Mouse (Mus musculus) forebrain, embryonic 11.5 days (tissue): ENCODE results near the gene Pbld1. TPM values are rescaled to one million over a fixed set of nuclear protein-coding genes. Genes with fewer than 3 reads are reported as not detected.

ENCODE experiments used
- ATAC-seq: fragments of 200-750 bp; cut with Nextera tagmentation; replicated peaks from 2 replicates; pipeline ENCODE4 v1.8.0; 2017; ENCODE audit warnings: moderate TSS enrichment; ENCODE audit not compliant: low FRiP score
- DNase-seq: peaks from one replicate; pipeline ENCODE4 v3.0.0-alpha.2; 2017; ENCODE audit warnings: low spot score
- H3K27ac ChIP-seq: fragments of 300-500 bp; sonication (generic); 2 replicates; pipeline ENCODE4 v1.5.1; 2014; ENCODE audit warnings: low read depth, low read length
- H3K27me3 ChIP-seq: fragments of 300-500 bp; sonication (generic); 2 replicates; pipeline ENCODE4 v1.6.1; 2014; ENCODE audit warnings: mild to moderate bottlenecking, low read length, mixed read lengths; ENCODE audit not compliant: control insufficient read depth, insufficient read depth
- H3K36me3 ChIP-seq: fragments of 300-500 bp; sonication (generic); 2 replicates; pipeline ENCODE4 v1.6.1; 2014; ENCODE audit warnings: mild to moderate bottlenecking, low read length, moderate library complexity, mixed read lengths; ENCODE audit not compliant: control insufficient read depth, insufficient read depth
- H3K4me1 ChIP-seq: fragments of 300-500 bp; sonication (generic); replicated peaks from 2 replicates; pipeline ENCODE4 v1.6.1; 2014; ENCODE audit warnings: low read length, mixed read lengths; ENCODE audit not compliant: control insufficient read depth, insufficient read depth
- H3K4me2 ChIP-seq: fragments of 300-500 bp; sonication (generic); 2 replicates; pipeline ENCODE4 v1.6.1; 2014; ENCODE audit warnings: low read depth, mild to moderate bottlenecking, low read length, moderate library complexity, mixed read lengths; ENCODE audit not compliant: severe bottlenecking
- H3K4me3 ChIP-seq: fragments of 300-500 bp; sonication (generic); 2 replicates; pipeline ENCODE4 v1.5.1; 2014; ENCODE audit warnings: low read depth, low read length
- H3K9ac ChIP-seq: fragments of 300-500 bp; sonication (generic); 2 replicates; pipeline ENCODE4 v1.6.1; 2014; ENCODE audit warnings: low read length
- H3K9me3 ChIP-seq: fragments of 300-500 bp; sonication (generic); 2 replicates; pipeline ENCODE4 v1.6.1; 2016; ENCODE audit warnings: low read length, mixed read lengths; ENCODE audit not compliant: control insufficient read depth
- WGBS: fragments of 180-500 bp; shearing (Covaris S2); extraction: QIAGEN DNeasy Blood & Tissue Kit; methylation state at CpG from one replicate; pipeline ENCODE4 v1.1.7; 2014; 5-methylcytosine and 5-hydroxymethylcytosine counted together
- polyA plus RNA-seq: library from polyadenylated mRNA; unstranded; fragments of >200 nt; fragmentation: Nextera tagmentation; extraction: Ambion mirVana; gene quantifications from 2 replicates; pipeline ENCODE4 v1.2.1, GENCODE M21; 2014

Gene Pbld1
- polyA plus RNA-seq, 1 experiment from 2014 or later = 1.6 TPM

GRCm38 (mm10) chr10:63091915-63092314 is 32.0 kb downstream of the Pbld1 start:
- no peak overlapping the region for H3K27ac ChIP-seq
- no peaks in the 10 kb centered on the region for H3K36me3 ChIP-seq
- H3K4me3 ChIP-seq = no peak overlapping the region
- no peak overlapping the region for H3K4me2 ChIP-seq
- 80% methylated on average over 7 of the region's 7 CpGs for WGBS
- no peaks in the 10 kb centered on the region for H3K27me3 ChIP-seq
- ATAC-seq (no peak), DNase-seq (no peak)
- H3K4me1 ChIP-seq = peaks cover 3% of the 10 kb centered on the region; the same call in 1 of the 2 replicates
- H3K9me3 ChIP-seq = no peaks in the 10 kb centered on the region
- H3K9ac ChIP-seq = no peak overlapping the region

DNA sequence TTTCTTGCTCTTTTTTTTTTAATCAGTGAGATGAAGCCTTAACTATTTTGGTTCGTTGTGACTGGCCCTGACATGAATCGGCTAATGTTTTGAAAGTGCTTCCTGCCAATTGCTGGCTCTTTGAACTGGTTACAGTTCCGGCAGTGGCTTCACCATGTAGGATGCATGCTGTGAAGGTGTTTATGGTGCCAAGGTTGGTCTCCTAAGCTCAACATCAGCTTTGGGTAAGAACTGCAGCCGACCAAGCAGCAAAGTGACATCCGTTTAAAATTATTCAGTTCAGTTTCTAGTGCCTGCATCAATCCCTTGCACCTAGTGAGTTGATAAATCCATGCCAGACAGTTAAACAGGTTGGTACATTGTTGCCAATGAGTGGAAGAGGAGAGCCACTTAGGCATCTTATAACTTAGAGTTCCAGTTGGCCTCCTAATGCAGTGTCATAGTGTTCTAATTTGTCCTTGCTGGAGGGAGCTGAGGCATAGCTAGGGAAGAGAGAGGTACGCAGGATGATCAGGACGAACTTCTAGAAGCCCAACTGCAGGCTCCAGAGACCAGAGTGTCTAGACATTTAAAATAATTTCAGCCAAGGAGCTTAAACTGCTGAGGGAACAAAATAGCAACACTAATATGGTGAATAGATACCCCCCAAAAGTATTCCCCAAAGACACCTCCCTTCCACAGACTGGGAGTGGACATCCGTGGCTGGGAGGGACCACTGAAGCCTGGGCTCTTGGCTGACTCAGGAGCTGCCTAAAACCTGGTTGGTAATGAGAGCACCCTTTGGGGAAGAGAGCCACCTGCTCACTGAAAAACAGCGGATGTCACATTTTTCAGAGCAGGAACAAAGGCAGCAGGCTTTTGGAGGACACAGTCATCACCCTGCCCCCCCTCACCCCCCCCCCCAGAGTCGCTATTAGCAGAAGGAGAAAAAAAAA is 32.9 kb downstream of the Pbld1 start:
- ATAC-seq (no peak), DNase-seq (no peak)
- Histone ChIP-seq H3K27me3 (no peaks in the 10 kb centered on the region), H3K4me3 (no peak overlapping the region), H3K36me3 (no peaks in the 10 kb centered on the region), H3K4me2 (no peak overlapping the region), H3K9me3 (no peaks in the 10 kb centered on the region), H3K4me1 (peaks cover 3% of the 10 kb centered on the region; the same call in 1 of the 2 replicates), H3K27ac (no peak overlapping the region), H3K9ac (no peak overlapping the region)
- 78% methylated on average over 10 of the region's 10 CpGs for WGBS

DNA sequence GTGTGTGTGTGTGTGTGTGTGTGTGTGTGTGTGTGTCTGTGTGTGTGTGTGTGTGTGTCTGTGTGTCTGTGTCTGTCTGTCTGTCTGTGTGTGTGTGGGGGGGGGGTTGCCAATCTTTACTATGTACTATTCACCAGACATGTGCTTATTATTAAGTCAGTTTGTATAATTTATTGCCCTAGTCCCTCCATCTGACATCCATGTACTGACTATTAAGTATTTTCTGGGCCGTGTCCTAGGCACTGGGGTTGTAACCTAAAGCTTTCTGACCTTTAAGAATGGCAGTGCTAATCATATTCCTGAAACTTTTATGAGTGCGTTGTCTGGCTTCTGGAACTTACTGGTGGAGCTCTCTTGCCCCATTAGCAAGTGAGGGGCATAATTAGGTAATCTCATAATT is 36.8 kb downstream of the Pbld1 start:
- no peak for ATAC-seq
- no peak for DNase-seq
- Histone ChIP-seq H3K4me1 (no peaks in the 10 kb centered on the region; the same call in 1 of the 2 replicates), H3K4me2 (no peak overlapping the region), H3K36me3 (no peaks in the 10 kb centered on the region), H3K9ac (no peak overlapping the region), H3K27ac (no peak overlapping the region), H3K9me3 (no peaks in the 10 kb centered on the region), H3K4me3 (no peak overlapping the region), H3K27me3 (peaks cover 3% of the 10 kb centered on the region; the same call in 1 of the 2 replicates)
- 79% methylated on average over 2 of the region's 2 CpGs for WGBS

GRCm38 (mm10) chr10:63098191-63098590 is 38.2 kb downstream of the Pbld1 start:
- Histone ChIP-seq H3K4me3 (no peak overlapping the region), H3K4me1 (no peaks in the 10 kb centered on the region; the same call in 1 of the 2 replicates), H3K4me2 (no peak overlapping the region), H3K36me3 (no peaks in the 10 kb centered on the region), H3K9me3 (no peaks in the 10 kb centered on the region), H3K9ac (no peak overlapping the region), H3K27ac (no peak overlapping the region), H3K27me3 (peaks cover 3% of the 10 kb centered on the region; the same call in 1 of the 2 replicates)
- no peak for ATAC-seq
- 59% methylated on average over 12 of the region's 12 CpGs for WGBS
- no peak for DNase-seq

- WGBS = 5% methylated on average over 16 of the region's 16 CpGs
- DNase-seq (peak; percentile 61), ATAC-seq (0 out of 2 replicates have a peak, but pooled peaks have one; percentile 32)
- H3K36me3 ChIP-seq = no peaks in the 10 kb centered on the region
- H3K27ac ChIP-seq = no peak within 1 kb of the TSS
- H3K4me1 ChIP-seq = no peaks in the 10 kb centered on the region; the same call in 1 of the 2 replicates
- peak within 1 kb of the TSS; percentile 55 for H3K4me3 ChIP-seq
- H3K9ac ChIP-seq = peak within 1 kb of the TSS; percentile 72
- H3K4me2 ChIP-seq = peak within 1 kb of the TSS; percentile 85
- no peaks in the 10 kb centered on the region for H3K9me3 ChIP-seq
- peaks cover 3% of the 10 kb centered on the region; the same call in 1 of the 2 replicates for H3K27me3 ChIP-seq
Observed at GRCm38 (mm10) chr10:63099521-63099920, 39.6 kb downstream of the Pbld1 start, which contains the start of gene Atoh7. Atoh7 (plus strand) TSS chr10:63099651.

GRCm38 (mm10) chr10:63099941-63100562 is 40.1 kb downstream of the Pbld1 start:
- no peaks in the 10 kb centered on the region for H3K36me3 ChIP-seq
- peak overlapping the region; percentile 72 for H3K9ac ChIP-seq
- H3K4me3 ChIP-seq = peak overlapping the region; percentile 55
- DNase-seq (peak; percentile 88), ATAC-seq (peak; percentile 91)
- WGBS = under 1% methylated on average over 62 of the region's 62 CpGs
- no peak overlapping the region for H3K27ac ChIP-seq
- no peaks in the 10 kb centered on the region for H3K9me3 ChIP-seq
- peak overlapping the region; percentile 85 for H3K4me2 ChIP-seq
- no peaks in the 10 kb centered on the region; the same call in 1 of the 2 replicates for H3K4me1 ChIP-seq
- H3K27me3 ChIP-seq = peaks cover 3% of the 10 kb centered on the region; the same call in 1 of the 2 replicates

DNA sequence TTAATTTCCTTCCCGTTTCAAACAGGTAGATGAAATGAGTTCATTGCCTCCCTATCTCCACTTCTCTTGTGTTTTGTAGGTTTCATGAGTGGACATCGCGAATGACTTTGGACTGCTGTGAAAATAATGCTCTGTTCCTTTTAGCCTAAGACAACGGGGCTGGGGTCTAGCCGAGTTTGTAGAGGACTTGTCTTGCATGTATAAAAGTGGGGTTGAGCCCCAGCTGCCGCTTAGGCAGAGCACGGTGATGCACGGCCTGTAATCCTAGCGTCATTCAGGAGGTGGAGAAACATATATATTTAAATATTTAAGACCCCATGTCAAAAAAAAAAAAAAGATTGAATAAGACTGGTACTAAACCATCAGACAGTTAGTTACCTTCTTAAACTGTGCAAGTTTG is 40.7 kb downstream of the Pbld1 start:
- H3K4me1 ChIP-seq = no peaks in the 10 kb centered on the region; the same call in 1 of the 2 replicates
- H3K27ac ChIP-seq = no peak overlapping the region
- peaks cover 3% of the 10 kb centered on the region; the same call in 1 of the 2 replicates for H3K27me3 ChIP-seq
- H3K36me3 ChIP-seq = no peaks in the 10 kb centered on the region
- H3K9me3 ChIP-seq = no peaks in the 10 kb centered on the region
- H3K9ac ChIP-seq = peak overlapping the region; percentile 72
- peak overlapping the region; percentile 85 for H3K4me2 ChIP-seq
- DNase-seq = no peak
- no peak for ATAC-seq
- 10% methylated on average over 9 of the region's 9 CpGs for WGBS
- peak overlapping the region; percentile 55 for H3K4me3 ChIP-seq

DNA sequence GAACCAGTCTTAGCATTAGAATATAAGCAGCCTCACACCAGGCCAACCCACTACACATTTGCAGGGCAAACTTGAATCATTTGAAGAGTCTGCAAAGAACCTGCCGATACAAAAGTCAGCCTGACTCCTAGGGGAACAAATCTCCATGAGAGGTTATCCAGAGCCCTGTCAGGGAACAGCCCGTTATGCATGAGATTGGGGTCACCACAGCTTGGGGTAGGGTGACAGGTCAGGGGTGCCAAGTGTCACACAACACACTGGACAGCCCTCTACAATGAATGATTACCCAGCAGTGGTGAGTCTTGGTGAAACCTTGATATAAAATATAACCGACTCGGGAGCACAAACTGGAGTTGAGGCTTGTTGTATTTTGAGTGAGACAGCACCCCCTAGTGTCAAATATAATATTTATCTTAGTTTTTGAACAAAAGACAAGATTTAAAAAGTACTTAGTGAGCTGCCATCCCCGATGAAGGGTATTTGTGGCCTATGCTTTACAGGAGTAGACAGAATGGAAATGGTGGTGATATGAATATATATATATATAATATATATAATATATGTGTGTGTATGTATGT is 53.2 kb downstream of the Pbld1 start:
- Histone ChIP-seq H3K36me3 (no peaks in the 10 kb centered on the region), H3K27ac (no peak overlapping the region), H3K4me3 (no peak overlapping the region), H3K4me1 (no peaks in the 10 kb centered on the region), H3K4me2 (no peak overlapping the region), H3K9me3 (no peaks in the 10 kb centered on the region), H3K27me3 (no peaks in the 10 kb centered on the region), H3K9ac (no peak overlapping the region)
- DNase-seq = no peak
- ATAC-seq = 0 out of 2 replicates have a peak, but pooled peaks have one; percentile 39
- WGBS = 56% methylated on average over 5 of the region's 5 CpGs
